Mouse (Mus musculus): ENCODE measurements around the gene Agps.

DNA sequence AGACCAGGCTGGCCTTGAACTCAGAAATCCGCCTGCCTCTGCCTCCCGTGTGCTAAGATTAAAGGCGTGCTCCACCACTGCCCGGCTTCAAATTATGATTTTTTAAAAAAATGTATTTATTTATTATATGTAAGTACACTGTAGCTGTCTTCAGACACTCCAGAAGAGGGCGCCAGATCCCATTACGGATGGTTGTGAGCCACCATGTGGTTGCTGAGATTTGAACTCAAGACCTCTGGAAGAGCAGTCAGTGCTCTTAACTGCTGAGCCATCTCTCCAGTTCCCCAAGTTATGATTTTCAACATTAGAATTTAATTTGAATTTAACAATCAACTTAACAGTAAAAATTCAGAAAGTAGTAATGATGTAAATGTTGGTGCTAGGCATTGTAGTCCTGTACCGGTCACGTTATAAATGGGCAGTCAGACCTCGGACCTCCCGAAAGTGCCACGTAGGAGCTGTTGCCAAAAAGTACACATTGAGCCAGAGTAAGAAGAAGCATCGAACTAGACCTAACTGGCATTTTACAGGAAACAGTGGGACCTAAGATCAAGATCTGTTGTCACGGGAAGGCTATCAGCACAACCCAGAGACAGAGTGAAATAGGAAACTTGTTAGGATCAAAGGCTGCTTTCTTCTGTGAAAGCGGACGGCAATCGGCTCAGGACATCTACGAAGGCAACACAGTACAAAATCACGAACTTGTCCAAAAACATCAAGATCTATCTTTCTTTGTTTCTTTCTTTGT, 40.2 kb upstream of the Agps start:
- no peak for TF ChIP-seq CTCF (IDR thresholded peaks at IDR 0.05; ENCODE audit: extremely low read depth, insufficient read depth, insufficient read length, insufficient replicate concordance)
- TF ChIP-seq POLR2A (IDR thresholded peaks at IDR 0.05; ENCODE audit: low read depth, low read length) = no peak
